Mouse (Mus musculus): ENCODE data around the gene Frs3. TPM values are rescaled to one million over a fixed set of nuclear protein-coding genes. Genes with fewer than 3 reads are reported as not detected.

The Frs3 gene
- 1 to 10 TPM in 1 of 2 experiments, under 1 TPM in 1; 0.63 to 6.1 TPM for polyA plus RNA-seq (2012; fragmentation: generic; extraction: Trizol)

DNA sequence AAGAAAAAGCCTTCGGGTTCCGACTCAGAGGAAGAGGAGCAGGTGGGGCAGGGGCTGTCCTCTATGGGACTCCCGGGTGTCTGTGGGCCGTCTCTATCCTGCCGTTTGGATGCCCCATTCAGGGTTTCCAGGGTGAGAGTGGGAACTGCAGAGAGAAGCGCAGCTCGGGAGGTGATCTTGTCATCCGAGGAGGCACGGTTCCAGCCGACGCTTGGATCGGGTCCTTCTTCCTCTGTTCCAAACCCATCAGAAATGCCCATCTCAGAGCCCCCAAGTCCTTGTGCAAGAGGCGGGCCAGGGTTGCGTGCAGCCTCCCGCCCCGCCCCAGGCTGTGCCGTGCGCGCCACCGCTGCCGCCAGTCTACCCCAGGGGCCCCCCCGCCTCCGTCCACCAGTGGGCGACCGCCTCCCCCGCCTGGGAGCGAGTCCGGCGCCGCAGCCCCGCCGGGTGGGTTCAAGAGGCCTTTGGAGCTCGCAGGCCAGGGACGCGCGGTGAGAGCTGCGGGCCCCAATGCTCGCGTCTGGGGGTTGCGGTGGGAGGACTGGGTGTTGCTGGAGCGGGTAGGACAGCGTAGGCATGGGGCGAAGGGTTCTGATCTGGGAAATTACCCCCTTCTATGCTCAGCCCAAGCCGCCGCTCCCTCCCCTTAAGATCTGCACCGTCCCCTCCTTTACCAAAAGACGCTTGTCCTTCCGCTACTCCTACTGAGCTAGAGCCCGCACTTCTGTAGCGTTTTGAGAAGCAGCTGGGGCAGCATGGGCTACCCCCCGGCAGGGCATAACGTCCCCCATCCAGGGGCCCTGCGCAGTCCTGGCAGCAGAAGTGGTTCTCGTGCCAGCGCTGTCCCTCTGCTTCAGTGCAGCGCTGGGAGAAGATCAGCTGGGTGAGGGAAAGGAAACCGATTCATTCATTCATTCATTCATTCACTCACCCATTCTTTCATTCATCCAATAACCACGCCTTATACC is at the start of gene Frs3:
Frs3 (plus strand) TSS at position 423 of the 968 bp plus-strand sequence.

DNA sequence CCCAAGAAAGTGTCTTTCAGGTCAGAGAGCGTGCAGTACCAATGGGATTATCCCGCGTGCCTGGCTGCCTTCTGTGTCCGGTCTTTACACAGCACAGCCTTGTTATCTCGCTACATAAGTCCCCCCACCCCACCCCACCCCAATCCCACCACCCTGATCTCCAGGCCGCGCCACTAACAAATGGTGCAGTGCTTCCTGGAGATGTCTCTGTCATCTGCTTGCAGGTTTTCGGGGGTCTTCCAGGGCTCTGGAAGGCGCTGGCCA is 554 bp upstream of the Frs3 start, which contains the start of gene Tomm6:
Tomm6 (minus strand) TSS at position 43 of the 264 bp plus-strand sequence.

DNA sequence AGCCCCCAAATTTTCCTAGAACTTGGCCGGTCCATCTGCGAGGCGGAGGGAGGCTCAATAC is 5.4 kb downstream of the Frs3 start, which contains the start of gene Gm21981:
Gm21981 (minus strand) TSS at position 14 of the 61 bp plus-strand sequence.

DNA sequence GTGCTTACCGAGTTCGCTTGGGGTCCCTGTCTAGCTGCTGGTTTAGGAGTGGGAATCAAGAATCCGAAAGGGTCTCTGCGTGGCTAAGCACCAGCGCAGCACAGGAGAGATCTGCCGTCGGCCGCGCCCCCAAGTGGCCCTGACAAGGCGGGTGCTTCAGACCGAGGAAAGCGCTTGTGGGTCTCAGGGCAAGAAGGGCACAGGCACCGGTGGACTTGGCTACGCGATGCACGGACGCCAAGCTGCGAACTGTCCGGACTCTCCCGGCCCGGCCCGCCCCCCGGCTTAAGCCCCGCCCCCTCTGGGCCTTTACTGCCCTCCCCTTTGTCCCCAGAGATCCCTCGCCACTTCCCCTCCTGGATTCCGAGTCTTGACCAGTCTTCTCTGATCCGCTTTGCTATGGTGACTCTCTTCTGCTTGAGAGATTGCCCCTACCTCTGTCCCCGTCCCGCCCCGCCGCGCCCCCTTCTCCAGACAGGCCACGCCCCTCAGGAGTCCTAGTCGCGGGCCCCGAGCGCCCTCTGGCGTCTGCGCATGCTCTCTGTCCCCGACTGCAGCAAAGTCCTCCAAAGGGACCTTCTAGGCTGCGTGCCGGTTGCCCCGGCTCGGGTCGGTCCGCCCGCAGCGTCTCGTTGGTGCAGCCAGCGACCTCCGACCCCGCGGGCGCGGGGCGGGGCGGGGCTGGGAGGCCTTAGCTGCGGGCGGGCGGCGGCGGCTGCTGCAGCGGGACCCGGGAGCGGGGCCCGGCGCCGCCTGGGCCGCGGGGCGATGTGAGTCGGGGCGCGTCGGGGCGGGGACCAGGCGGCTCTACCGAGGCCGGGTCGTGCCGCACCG is 5.9 kb downstream of the Frs3 start, which contains the start of gene Prickle4:
Prickle4 (minus strand) TSS at position 234 of the 834 bp plus-strand sequence.

GRCm38 (mm10) chr17:47726566-47726965 is 37.7 kb downstream of the Frs3 start, which contains the start of gene Pgc:
Gene Pgc (plus strand): TSS chr17:47726842.

DNA sequence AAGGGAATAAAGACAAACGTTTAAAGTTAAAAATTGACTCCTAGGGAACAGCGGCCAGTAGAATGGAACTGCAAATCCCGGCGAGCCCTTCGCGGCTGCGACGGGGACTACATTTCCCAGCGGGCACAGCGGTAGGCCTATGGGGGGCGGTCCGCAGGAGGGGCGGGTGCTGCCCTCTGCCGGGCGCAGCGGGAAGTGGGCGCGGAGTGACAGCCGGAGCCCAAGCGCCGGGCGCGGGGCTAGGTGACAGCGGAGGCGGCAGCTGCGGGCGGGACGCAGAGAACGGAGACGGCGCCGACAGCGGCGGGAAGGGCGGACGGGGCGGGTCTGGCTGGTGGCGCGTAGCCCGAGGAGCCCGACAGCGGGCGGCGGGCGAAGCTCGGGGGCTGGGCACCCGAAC is 48.0 kb downstream of the Frs3 start, which contains the start of gene Tfeb:
Tfeb (plus strand) TSS at position 175 of the 400 bp plus-strand sequence.

Other genes starting within 250 kb of the Frs3 start
- 10 to 100 TPM in 1 of 2 experiments, 1 to 10 TPM in 1; 6.7 to 23.2 TPM for gene Taf8, start 186.7 kb upstream of the Frs3 start, polyA plus RNA-seq (2012; fragmentation: generic; extraction: Trizol)
- 100 to 1,000 TPM; 135 to 156 TPM for gene Ccnd3, start 184.0 kb upstream of the Frs3 start, polyA plus RNA-seq (2012; fragmentation: generic; extraction: Trizol)
- gene Bysl, start 77.5 kb upstream of the Frs3 start, polyA plus RNA-seq (2012; fragmentation: generic; extraction: Trizol): 10 to 100 TPM; 11.7 to 39.0 TPM
- gene Med20, start 77.4 kb upstream of the Frs3 start, polyA plus RNA-seq (2012; fragmentation: generic; extraction: Trizol): 10 to 100 TPM in 1 of 2 experiments, 1 to 10 TPM in 1; 9.5 to 35.1 TPM
- 1 to 10 TPM in 1 of 2 experiments, under 1 TPM in 1; 0.55 to 1.3 TPM for gene Gm20517, start 77.4 kb upstream of the Frs3 start, polyA plus RNA-seq (2012; fragmentation: generic; extraction: Trizol)
- gene Usp49, start 58.3 kb upstream of the Frs3 start, polyA plus RNA-seq (2012; fragmentation: generic; extraction: Trizol): 1 to 10 TPM in 1 of 2 experiments, under 1 TPM in 1; 0.74 to 3.4 TPM
- gene Tomm6, start 644 bp upstream of the Frs3 start, polyA plus RNA-seq (2012; fragmentation: generic; extraction: Trizol): 100 to 1,000 TPM; 293 to 619 TPM
- gene Gm21981, start 5.4 kb downstream of the Frs3 start, polyA plus RNA-seq (2012; fragmentation: generic; extraction: Trizol): 1 to 10 TPM; 1.9 to 3.8 TPM
- gene Prickle4, start 5.7 kb downstream of the Frs3 start, polyA plus RNA-seq (2012; fragmentation: generic; extraction: Trizol): under 1 TPM; 0.11 to 0.40 TPM
- not detected for gene Pgc, start 37.8 kb downstream of the Frs3 start, polyA plus RNA-seq (2012; fragmentation: generic; extraction: Trizol)
- 10 to 100 TPM; 17.5 to 28.3 TPM for gene Tfeb, start 48.0 kb downstream of the Frs3 start, polyA plus RNA-seq (2012; fragmentation: generic; extraction: Trizol)
- 1 to 10 TPM in 1 of 2 experiments, under 1 TPM in 1; 0.06 to 1.3 TPM for gene Mdfi, start 145.7 kb downstream of the Frs3 start, polyA plus RNA-seq (2012; fragmentation: generic; extraction: Trizol)
- 10 to 100 TPM; 32.8 to 47.1 TPM for gene Foxp4, start 235.6 kb downstream of the Frs3 start, polyA plus RNA-seq (2012; fragmentation: generic; extraction: Trizol)